Mouse (Mus musculus) neural tube, embryonic 13.5 days (tissue): ENCODE results near the gene Cxcl15. TPM values are rescaled to one million over a fixed set of nuclear protein-coding genes. Genes with fewer than 3 reads are reported as not detected.
"Not testable (repeated sequence)": the region's sequence is repeated elsewhere in the genome, so short reads cannot be mapped to it uniquely, and the experiment has no call there.

Source experiments
- ATAC-seq: fragments of 200-750 bp; cut with Nextera tagmentation; 2 replicates; pipeline ENCODE4 v1.8.0; 2017; ENCODE audit warnings: low read depth, mild to moderate bottlenecking, moderate TSS enrichment, moderate library complexity
- H3K27ac ChIP-seq: fragments of 300-500 bp; sonication (generic); replicated peaks from 2 replicates; pipeline ENCODE4 v1.5.1; 2015; ENCODE audit warnings: moderate library complexity, mild to moderate bottlenecking, inconsistent platforms
- H3K27me3 ChIP-seq: fragments of 300-500 bp; sonication (generic); 2 replicates; pipeline ENCODE4 v1.6.1; 2015; ENCODE audit warnings: mild to moderate bottlenecking, inconsistent platforms
- H3K36me3 ChIP-seq: fragments of 300-500 bp; sonication (generic); 2 replicates; pipeline ENCODE4 v1.6.1; 2015; ENCODE audit warnings: mild to moderate bottlenecking, inconsistent platforms
- H3K4me1 ChIP-seq: fragments of 300-500 bp; sonication (generic); replicated peaks from 2 replicates; pipeline ENCODE4 v1.6.1; 2015; ENCODE audit warnings: inconsistent platforms
- H3K4me2 ChIP-seq: fragments of 300-500 bp; sonication (generic); 2 replicates; pipeline ENCODE4 v1.6.1; 2015; ENCODE audit warnings: inconsistent platforms, mild to moderate bottlenecking, moderate library complexity
- H3K4me3 ChIP-seq: fragments of 300-500 bp; sonication (generic); 2 replicates; pipeline ENCODE4 v1.5.1; 2015; ENCODE audit warnings: mild to moderate bottlenecking, inconsistent platforms
- H3K9ac ChIP-seq: fragments of 300-500 bp; sonication (generic); 2 replicates; pipeline ENCODE4 v1.6.1; 2015; ENCODE audit warnings: moderate library complexity, mild to moderate bottlenecking, inconsistent platforms
- H3K9me3 ChIP-seq: fragments of 300-500 bp; sonication (generic); 2 replicates; pipeline ENCODE4 v1.6.1; 2016; ENCODE audit warnings: inconsistent platforms
- WGBS: fragments of 180-500 bp; shearing (Covaris S2); methylation state at CpG from one replicate; pipeline ENCODE4 v1.1.7; 2015; 5-methylcytosine and 5-hydroxymethylcytosine counted together
- polyA plus RNA-seq: library from polyadenylated mRNA; unstranded; fragments of >200 nt; fragmentation: Nextera tagmentation; extraction: Ambion mirVana; gene quantifications from 2 replicates; pipeline ENCODE4 v1.2.1, GENCODE M21; 2015

Cxcl15 gene
- polyA plus RNA-seq, 1 experiment from 2014 or later: not detected

GRCm38 (mm10) chr5:90806050-90806449 is 11.7 kb downstream of the Cxcl15 start:
- no peak overlapping the region for H3K9ac ChIP-seq
- H3K4me2 ChIP-seq: no peak overlapping the region
- H3K4me3 ChIP-seq: no peak overlapping the region
- no peak overlapping the region for H3K27ac ChIP-seq
- H3K9me3 ChIP-seq: no peaks in the 10 kb centered on the region
- no peaks in the 10 kb centered on the region for H3K27me3 ChIP-seq
- H3K36me3 ChIP-seq: no peaks in the 10 kb centered on the region
- no peaks in the 10 kb centered on the region for H3K4me1 ChIP-seq
- ATAC-seq: no peak

GRCm38 (mm10) chr5:90807176-90807950 is 13.0 kb downstream of the Cxcl15 start:
- Histone ChIP-seq H3K4me3 (no peak overlapping the region), H3K9me3 (no peaks in the 10 kb centered on the region), H3K4me2 (no peak overlapping the region), H3K36me3 (no peaks in the 10 kb centered on the region), H3K27me3 (no peaks in the 10 kb centered on the region), H3K27ac (no peak overlapping the region), H3K9ac (no peak overlapping the region), H3K4me1 (no peaks in the 10 kb centered on the region)
- ATAC-seq: no peak
- WGBS: 84% methylated on average over 3 of the region's 3 CpGs

DNA sequence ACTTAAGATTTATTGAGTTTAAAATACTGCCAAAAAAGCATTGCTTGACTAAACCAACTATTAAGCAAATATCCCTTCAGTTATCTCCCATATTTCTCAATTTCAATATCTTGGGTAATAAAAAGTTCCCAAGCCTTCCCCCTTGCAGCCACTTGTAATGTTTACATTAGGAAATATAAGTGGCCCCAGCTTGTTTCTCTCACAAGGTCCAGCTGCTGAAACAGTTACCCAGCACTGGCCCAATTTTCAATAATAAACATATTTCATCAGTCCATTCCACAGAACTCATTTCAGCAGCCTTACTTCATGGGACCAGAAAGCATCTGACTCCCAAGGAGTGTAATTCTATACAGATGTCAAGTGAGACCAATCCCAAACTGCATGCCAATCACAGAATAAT is 25.4 kb downstream of the Cxcl15 start:
- no peaks in the 10 kb centered on the region for H3K36me3 ChIP-seq
- H3K4me3 ChIP-seq: no peak overlapping the region
- no peak overlapping the region for H3K9ac ChIP-seq
- no peaks in the 10 kb centered on the region for H3K9me3 ChIP-seq
- no peak overlapping the region for H3K27ac ChIP-seq
- ATAC-seq: no peak
- no peaks in the 10 kb centered on the region for H3K27me3 ChIP-seq
- H3K4me1 ChIP-seq: no peaks in the 10 kb centered on the region
- H3K4me2 ChIP-seq: no peak overlapping the region

DNA sequence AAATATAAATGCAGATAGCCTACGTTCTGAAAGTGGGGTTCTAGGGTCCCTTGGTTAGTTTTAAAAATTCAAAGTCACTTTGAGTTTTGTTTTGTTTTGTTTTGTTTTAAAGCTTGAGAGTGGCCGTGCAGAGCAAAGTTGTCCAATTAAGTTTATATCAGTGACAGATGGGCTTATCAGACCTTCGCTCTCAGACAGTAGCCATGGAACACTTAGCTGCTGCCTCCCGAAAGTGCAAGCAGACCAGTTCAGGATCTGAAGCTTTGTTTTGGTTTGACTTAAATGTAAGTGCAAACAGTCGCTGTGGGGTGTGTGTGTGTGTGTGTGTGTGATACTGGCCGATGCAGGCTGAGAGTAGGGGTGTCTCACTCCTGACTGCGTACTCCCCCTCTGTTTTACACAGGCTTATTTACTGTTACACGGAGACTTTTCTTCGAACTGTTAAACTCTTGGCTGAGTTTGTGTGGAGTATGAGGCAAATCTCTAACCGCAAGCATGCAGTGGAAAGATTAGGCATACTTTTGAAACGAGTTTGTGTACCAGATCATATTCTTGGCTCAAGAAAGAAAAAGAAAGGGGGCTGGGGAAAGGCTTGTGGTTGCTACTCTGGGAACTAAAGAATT is 37.9 kb downstream of the Cxcl15 start:
- no peak for ATAC-seq
- Histone ChIP-seq H3K27ac (no peak overlapping the region), H3K27me3 (no peaks in the 10 kb centered on the region), H3K4me1 (no peaks in the 10 kb centered on the region), H3K4me3 (no peak overlapping the region), H3K9ac (no peak overlapping the region), H3K36me3 (no peaks in the 10 kb centered on the region), H3K4me2 (no peak overlapping the region), H3K9me3 (no peaks in the 10 kb centered on the region)
- 88% methylated on average over 11 of the region's 11 CpGs for WGBS

GRCm38 (mm10) chr5:90832768-90833388 is 38.5 kb downstream of the Cxcl15 start:
- no peak for ATAC-seq
- no peaks in the 10 kb centered on the region for H3K4me1 ChIP-seq
- H3K4me2 ChIP-seq: no peak overlapping the region
- WGBS: 86% methylated on average over 8 of the region's 8 CpGs
- no peaks in the 10 kb centered on the region for H3K36me3 ChIP-seq
- H3K27me3 ChIP-seq: no peaks in the 10 kb centered on the region
- no peak overlapping the region for H3K9ac ChIP-seq
- H3K27ac ChIP-seq: no peak overlapping the region
- H3K9me3 ChIP-seq: no peaks in the 10 kb centered on the region
- no peak overlapping the region for H3K4me3 ChIP-seq

- Histone ChIP-seq H3K4me2 (no peak overlapping the region), H3K27me3 (no peaks in the 10 kb centered on the region), H3K4me1 (no peaks in the 10 kb centered on the region), H3K9ac (no peak overlapping the region), H3K9me3 (no peaks in the 10 kb centered on the region), H3K4me3 (no peak overlapping the region), H3K27ac (no peak overlapping the region), H3K36me3 (no peaks in the 10 kb centered on the region)
- 90% methylated on average over 4 of the region's 4 CpGs for WGBS
- ATAC-seq: no peak
These were observed 40.1 kb downstream of the Cxcl15 start for GRCm38 (mm10) chr5:90834436-90834835.

GRCm38 (mm10) chr5:90838582-90838981 is 44.2 kb downstream of the Cxcl15 start:
- WGBS: 81% methylated on average over 5 of the region's 5 CpGs
- H3K36me3 ChIP-seq: no peaks in the 10 kb centered on the region
- no peak for ATAC-seq

GRCm38 (mm10) chr5:90840902-90841869 is 46.9 kb downstream of the Cxcl15 start:
- Histone ChIP-seq H3K27ac (no peak overlapping the region), H3K36me3 (no peaks in the 10 kb centered on the region), H3K9ac (no peak overlapping the region), H3K4me3 (no peak overlapping the region), H3K4me2 (no peak overlapping the region), H3K4me1 (no peaks in the 10 kb centered on the region), H3K9me3 (no peaks in the 10 kb centered on the region), H3K27me3 (no peaks in the 10 kb centered on the region)
- 77% methylated on average over 7 of the region's 7 CpGs for WGBS
- no peak for ATAC-seq

More at GRCm38 (mm10) chr5:90838582-90838981, 44.2 kb downstream of the Cxcl15 start:
- H3K27ac ChIP-seq: no peak overlapping the region
- no peaks in the 10 kb centered on the region for H3K4me1 ChIP-seq
- no peaks in the 10 kb centered on the region for H3K27me3 ChIP-seq
- no peak overlapping the region for H3K4me3 ChIP-seq
- no peak overlapping the region for H3K4me2 ChIP-seq
- H3K9ac ChIP-seq: no peak overlapping the region
- H3K9me3 ChIP-seq: no peaks in the 10 kb centered on the region

DNA sequence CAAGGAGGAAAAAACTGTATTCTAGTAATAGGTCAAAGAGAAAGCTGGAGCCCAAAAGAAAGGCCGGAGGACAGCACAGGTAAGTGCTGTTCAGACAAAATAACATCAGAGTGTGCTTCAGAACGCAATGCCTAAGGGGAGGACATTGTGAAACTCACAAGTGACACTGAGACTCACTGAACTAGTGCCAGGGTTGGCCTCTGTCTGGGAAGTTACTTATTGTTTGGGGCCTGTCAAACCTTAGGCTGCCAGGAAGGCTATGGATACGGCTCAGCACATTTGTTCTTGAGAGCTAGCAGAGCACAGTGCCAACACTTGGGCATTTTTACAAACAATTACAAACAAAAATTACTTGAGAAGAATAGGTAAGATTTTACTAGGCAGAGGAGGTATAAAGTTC is 49.6 kb downstream of the Cxcl15 start:
- ATAC-seq: no peak
- no peak overlapping the region for H3K4me2 ChIP-seq
- H3K4me3 ChIP-seq: no peak overlapping the region
- H3K4me1 ChIP-seq: no peaks in the 10 kb centered on the region
- no peak overlapping the region for H3K9ac ChIP-seq
- H3K27ac ChIP-seq: no peak overlapping the region
- H3K9me3 ChIP-seq: no peaks in the 10 kb centered on the region
- H3K36me3 ChIP-seq: no peaks in the 10 kb centered on the region
- no peaks in the 10 kb centered on the region for H3K27me3 ChIP-seq
- WGBS: 89% methylated on average over 3 of the region's 3 CpGs

GRCm38 (mm10) chr5:90850096-90850495 is 55.8 kb downstream of the Cxcl15 start:
- H3K27me3 ChIP-seq, H3K27ac ChIP-seq, H3K36me3 ChIP-seq, H3K4me2 ChIP-seq, H3K4me3 ChIP-seq, ATAC-seq, H3K4me1 ChIP-seq, H3K9ac ChIP-seq, H3K9me3 ChIP-seq: not testable (repeated sequence)
- WGBS: 90% methylated on average over 7 of the region's 7 CpGs

- H3K27me3 ChIP-seq, H3K9me3 ChIP-seq, H3K9ac ChIP-seq, H3K36me3 ChIP-seq, H3K27ac ChIP-seq, H3K4me3 ChIP-seq, H3K4me2 ChIP-seq, H3K4me1 ChIP-seq, ATAC-seq: not testable (repeated sequence)
- 94% methylated on average over 11 of the region's 11 CpGs for WGBS
These were observed 57.1 kb downstream of the Cxcl15 start for GRCm38 (mm10) chr5:90851391-90851790.
